Mouse (Mus musculus) megakaryocyte-erythroid progenitor cell, adult 5-6 weeks (primary cell): ENCODE measurements around the gene Fgfr2. TPM values are rescaled to one million over a fixed set of nuclear protein-coding genes. Genes with fewer than 3 reads are reported as not detected.

Source experiments
- ATAC-seq: replicated peaks from 2 replicates; pipeline ENCODE4 v1.8.0; 2016; ENCODE audit warnings: mild to moderate bottlenecking, inconsistent platforms; ENCODE audit not compliant: severe bottlenecking, poor library complexity, low FRiP score, low TSS enrichment
- total RNA-seq, 2 experiments: library from RNA; stranded (forward) in 1 of 2; stranded (reverse) in 1 of 2; fragments of 200-1000, 215-1000 nt in 1 of 2; fragments of >200 nt in 1 of 2; fragmentation: Nextera tagmentation in 1 of 2; gene quantifications; 2 replicates each; pipeline ENCODE4 v1.2.3; 2014 to 2017

Fgfr2 gene
- total RNA-seq, 2 experiments from 2014 or later: not detected

DNA sequence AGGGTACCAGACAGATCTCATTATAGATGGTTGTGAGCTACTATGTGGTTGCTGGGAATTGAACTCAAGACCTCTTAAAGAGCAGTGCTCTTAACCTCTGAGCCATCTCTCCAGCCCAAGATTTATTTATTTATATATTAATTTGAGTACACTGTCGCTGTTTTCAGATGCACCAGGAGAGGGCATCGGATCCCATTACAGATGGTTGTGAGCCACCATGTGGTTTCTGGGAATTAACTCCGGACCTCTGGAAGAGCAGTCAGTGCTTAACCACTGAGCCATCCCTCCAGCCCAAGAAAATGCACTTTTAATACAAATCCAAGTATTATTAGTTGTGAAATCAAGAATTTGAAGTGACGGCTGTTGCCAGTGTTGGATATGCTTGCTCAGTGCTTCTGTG is 2224.8 kb downstream of the Fgfr2 start:
- no peak for ATAC-seq

DNA sequence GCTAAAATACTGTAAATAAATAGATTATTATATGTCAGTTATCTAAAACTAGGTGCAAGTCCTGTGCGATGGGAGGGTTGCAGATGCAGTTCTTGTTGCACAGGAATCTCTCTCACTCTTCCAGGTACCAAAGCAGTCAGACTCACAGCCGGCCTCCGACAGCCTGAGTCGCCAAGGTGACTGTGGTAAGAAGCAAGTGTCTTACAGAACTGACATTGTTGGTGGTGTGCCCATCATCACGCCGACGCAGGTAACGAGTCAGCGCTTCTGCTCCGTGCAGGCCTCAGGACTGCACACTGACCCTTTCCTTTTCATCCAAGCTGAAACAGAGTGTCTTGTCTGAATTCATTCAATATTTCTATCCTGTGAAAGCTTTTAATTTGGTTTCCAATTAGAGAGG is 2225.9 kb downstream of the Fgfr2 start:
- ATAC-seq: no peak

DNA sequence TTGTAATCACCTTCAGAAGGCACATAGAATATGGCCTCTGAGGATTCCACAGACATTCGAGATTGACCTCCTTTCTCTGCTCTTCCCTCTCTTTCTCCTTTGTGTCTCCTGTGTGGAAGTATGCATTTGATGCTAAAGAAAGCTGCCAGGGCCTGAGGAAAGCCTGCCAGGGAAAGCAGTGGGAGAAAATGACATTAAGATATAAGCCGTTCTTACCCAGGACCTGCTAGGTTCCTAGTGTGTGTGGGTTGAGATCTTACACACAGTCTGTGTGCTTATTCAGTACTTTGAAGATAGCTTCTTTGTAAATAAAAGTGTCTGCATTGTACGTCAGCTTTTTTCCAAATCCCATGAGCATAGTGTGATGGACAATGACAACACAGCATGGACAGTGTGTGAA is 2227.1 kb downstream of the Fgfr2 start:
- ATAC-seq: no peak

DNA sequence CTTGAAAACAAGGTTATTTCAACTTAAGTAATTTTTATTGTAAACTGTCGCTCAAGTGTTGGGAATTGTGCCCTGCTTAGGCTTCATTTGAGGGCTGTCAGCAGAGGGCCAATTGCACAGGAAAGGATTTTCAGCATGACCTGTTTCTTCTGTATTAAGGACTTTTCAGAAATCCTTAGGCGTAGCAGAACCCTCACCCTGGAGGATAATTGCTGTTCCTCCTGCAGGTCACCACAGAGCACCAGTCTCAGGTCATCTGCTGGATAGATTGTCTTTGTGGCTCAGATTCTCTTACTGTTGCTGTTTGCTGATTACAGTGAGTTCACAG is 2227.6 kb downstream of the Fgfr2 start:
- no peak for ATAC-seq

DNA sequence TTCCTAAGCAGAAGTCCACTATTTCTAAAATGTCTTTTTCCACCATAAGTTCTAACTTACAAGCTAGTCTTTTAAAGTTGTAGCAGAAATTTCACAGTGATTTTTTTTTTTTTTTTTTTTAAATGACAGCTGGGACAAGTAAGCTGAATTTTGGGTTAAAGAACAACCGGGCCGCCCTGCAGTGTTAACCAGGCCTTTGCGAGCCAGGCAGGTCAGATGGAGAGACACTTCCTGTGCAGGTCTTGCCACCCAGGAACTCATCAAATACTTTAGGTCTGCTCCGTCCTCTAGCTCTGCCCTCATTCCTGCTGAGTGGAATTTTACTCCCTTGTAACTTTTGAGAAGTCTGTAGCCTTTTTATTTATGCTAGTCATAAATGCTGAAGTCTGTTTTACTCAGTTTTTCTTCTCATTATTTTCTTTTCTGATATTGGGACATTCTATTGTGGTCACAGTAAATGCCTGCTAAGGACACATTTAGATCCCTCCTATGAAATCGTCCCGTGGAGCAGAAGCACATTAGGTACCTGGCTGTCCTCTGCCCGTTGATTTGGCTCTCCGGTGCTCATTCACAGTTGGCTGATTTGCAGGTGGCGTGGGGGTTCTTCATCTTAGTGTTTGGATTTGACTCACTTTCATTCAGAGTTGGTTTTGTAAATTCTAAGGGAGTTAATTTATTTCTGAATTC is 2228.1 kb downstream of the Fgfr2 start:
- no peak for ATAC-seq

DNA sequence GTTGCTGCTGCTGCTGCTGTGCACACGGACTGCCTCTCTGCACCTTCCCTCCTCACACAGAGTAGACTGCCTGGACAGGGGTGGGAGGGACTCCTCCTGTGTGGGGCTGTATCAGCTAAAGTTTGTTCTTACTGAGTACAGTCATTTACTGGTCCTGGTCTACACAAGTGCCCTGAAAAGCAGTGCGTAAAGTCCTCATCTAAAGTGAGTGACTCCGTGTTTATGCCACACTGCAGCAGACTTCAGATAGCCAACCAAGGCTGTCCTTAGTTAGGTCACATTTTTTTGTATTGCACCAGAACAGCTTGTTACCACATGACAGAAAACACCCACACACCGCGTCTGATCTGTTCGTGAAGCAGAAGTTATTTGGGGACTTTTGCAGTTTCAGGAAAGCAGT is 2230.2 kb downstream of the Fgfr2 start:
- ATAC-seq: no peak

DNA sequence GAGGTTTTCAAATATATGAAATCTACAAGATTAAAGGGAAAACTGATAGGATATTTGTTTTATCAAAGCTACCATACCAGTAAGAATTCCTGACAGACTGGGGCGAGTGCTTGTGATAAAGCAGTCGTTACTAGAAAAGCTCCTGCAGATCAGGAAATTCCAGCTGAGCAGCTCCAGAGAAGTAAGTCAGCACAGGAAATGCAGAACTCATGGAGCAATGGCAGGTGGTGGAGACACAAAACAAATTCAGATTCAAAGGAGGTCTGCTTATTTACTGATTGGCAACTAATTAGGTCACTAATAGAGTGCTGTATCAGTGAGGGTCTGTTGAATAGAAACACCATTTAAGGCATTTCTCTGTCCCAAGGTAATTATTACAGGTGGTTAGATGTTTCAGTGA is 2232.3 kb downstream of the Fgfr2 start:
- no peak for ATAC-seq

DNA sequence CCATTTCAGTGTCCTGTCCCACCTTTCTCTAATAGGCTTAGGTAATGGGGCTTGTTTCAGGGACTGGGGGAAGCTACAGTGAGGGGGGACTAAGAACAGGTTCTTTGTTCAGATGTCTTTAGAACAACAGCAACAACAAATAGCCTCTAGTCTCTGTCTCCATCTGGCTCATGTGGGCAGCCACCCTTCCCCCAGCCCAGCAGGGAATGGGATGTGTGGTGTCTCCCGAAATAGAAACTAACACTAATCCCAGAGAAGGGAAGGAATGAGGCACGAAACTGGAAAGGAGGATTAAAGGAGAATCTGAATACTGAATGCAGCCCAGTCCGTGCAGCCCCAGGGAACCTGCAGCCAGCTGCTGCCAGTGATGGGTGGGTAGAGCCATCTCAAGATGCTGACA is 2235.2 kb downstream of the Fgfr2 start:
- no peak for ATAC-seq

DNA sequence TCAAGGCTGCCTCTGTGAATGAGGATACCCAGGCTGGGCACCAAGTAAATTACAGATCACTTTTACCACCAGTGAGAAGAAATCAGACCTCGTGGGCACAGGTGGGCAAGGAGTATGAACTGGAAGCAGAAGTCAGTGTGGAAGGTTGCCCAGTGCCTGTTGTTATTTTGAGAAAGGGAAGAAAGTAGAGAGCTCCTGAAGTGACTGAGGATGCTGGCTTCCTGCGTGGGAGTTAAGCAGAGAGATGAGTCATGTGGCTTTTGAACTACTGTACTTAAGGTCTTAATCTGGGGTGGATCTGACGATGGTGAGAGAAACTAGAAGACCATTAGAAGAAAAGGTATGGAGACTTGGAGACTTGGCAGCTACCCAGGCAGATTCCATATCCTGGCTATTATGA is 2236.9 kb downstream of the Fgfr2 start:
- no peak for ATAC-seq

DNA sequence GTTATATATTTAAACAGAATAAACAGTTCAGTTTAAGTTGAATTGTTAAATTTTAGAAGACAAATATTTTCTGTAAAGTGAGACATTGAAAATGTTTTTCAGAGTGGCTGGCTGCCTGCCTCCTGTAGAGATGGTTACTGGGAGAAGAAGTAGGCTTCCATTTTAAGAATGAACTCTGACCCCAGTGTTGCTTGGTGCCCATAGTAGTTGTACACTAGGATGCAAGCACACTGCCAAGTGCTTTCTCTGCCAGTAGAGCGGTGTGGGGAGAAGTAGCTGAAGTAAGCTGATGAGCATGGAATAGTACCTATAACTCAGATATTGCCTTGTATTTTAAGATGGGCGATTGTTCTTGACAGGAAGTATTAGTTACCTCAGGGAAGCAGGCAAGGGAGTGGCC is 2239.0 kb downstream of the Fgfr2 start:
- ATAC-seq: no peak

DNA sequence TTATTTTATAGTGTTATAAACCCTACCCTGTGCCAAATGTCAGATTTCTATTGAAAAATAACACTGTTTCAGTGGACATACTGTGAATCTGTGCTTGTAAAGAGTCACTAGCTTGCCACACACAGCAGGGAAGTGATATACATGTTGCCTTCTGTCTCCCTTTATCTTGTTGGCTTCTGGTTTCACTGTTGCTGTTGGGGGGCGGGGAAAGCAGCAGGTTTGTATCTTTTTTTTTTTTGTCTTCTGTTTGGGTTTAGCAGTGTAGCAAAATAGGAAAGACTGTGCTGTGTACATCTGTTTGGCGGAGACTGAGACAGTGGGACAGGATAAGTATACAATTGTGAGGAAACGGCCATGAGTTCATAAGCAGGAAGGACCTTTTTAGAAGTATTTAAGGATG is 2255.9 kb downstream of the Fgfr2 start:
- ATAC-seq: no peak

DNA sequence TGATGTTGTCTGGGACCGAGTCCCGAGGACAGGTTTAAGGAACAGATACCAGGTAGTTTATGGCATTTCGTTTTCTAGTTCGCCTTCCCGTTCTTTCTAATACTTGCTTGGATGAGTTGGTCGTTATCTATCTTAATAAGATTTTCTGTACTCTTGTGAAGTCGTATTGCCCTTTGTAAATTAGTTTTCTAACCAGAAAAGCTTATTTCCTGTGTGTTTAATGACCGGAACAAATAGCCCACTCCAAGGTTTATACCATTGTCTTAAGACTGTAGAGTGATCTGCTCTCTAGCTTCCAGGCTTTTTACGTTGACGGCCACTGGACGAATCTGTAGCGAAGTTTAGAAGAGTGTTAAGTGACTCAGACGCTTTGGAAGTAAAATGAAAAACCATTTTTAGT is 2256.5 kb downstream of the Fgfr2 start:
- no peak for ATAC-seq

DNA sequence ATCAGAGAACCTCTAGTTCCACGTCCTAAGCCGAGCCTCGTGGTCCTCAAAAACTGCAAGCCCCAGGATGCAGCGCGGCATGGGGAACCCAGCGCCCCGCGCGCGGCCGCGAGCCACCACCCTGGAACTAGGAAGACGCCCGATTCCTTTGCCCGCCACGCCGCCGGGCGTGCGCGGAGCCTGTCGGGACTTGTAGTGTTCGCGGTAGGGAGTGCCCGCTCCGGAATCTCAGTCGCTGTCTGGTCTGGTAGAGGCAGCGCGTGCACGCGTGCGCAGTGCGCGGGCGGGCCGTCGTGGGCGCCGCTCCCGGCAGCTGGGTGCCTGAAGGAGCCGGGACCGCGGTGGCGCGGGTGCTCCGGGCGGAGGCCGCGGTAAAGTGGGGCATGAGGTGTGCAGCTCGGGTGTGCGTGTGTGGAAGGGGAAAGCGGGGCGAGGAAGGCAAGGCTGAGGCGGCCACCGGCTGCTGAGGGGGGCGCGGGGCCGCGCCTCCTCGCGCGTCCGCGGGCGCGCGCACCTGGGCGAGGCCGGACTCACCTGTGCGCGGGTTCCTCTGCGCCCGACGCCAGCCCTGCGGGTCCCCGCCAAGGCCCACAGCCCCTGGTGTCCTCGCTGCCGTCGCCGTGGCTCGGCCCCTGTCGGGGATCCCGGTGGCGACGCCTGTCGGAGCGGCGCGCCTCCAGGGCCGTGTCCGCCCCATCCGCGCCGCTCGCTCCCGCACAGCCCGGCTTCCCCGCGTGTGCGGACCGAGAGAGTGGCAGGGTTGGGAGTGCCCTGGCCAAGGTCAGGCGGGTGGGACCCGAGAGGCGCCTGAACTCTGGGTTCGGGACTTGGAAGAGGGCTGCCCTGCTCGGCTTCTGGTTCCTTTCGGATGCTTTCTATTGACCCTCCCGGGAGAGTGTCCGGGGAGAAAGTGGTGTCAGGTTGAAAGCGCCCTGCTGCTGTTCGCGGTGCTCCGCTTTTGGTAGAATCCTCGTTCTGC is 2257.2 kb downstream of the Fgfr2 start, which contains the start of gene Plekha1:
Plekha1 (plus strand) TSS at position 144 of the 979 bp plus-strand sequence.
- ATAC-seq: peak; percentile 99

DNA sequence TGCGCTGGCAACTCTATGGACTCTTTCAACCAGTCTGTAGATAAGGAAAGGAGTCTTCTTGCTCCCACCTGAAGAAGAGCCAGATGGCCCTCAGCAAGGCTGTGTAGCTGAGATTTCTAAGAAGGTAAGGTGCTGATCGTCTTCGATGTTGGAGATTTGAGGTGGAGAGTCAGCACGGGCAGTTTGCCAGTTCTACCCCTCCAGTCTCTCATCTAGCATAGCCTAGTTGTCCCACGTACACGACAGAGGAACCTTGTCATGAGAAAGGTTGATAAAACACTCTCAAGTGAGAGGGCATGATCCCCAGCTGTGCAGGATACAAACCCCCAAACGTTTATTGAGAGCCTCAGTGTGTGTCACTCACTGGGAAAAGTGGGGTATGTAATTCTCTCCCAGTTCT is 2258.4 kb downstream of the Fgfr2 start:
- ATAC-seq: no peak

DNA sequence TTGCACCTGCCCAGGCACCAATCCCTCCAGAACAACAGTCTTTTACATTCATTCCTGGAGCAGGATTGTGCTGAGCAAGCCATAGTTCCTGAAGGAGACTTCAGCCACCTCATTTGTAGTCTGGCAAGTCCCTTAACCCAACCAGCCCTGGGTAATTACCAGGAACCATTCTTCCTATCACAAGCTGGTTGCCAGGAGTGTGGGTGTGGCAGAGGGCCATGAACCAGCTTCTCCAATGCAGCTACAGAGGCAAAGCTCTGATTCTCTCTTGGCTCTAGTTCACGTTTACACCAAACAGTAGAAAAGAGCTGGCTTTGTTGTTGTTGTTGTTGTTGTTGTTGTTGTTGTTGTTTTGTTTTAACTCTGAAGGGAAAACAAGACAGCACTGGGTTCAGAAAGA is 2260.6 kb downstream of the Fgfr2 start:
- ATAC-seq: no peak

DNA sequence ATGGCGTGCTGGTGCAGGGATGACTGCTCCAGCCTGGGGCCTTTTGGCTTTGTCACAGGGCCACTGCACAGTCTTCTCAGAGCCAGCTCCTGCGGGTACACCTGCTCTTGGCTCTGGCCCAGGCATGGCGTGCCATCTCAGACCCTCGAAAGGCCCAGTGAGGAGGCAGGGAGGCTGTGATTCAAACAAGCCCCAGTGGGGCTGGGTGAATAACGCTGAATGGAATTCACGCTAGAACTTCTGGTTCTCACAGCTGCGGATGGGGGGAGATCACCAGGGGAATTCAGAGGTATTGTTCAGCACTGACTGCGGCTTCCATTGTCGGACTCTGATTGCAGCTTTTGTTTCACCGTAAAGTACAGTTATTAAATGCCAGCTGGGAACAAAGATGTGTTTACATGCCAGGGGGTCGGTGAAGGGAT is 2262.4 kb downstream of the Fgfr2 start:
- no peak for ATAC-seq

DNA sequence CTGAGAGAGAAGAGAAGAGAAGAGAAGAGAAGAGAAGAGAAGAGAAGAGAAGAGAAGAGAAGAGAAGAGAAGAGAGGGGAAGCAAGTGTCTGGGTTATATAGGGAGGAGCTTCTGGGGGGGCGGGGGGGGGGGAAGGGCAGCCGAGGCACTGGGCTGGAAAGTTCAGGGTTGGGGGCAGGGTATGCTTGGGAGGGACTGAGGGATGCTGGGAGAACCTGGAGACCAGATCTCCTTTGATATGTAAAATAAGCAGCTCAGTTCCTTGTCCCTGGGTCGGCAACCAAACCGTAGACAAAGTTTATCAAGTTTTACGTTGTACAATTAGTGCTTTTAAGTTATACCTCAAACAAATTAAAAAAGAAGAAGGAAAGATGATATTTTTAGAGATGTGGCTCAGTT is 2263.2 kb downstream of the Fgfr2 start:
- no peak for ATAC-seq

DNA sequence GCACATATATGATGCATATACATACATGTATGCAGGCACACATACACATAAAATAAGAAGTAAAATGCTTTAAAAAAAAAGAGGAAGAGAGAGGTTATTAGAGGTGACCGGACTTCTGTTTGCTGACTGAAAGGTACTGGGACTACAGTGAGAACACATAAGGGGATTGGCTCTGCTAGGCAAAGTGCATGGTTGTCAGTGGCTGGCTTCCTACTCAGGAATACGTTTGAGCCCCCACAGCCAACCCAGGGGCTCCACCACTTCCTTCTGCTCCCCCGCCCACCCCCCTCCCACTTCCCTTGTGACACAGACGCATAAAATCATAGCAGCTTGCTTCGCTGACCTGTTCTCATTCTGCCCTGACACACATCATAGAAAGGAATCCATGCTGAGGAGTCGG is 2265.2 kb downstream of the Fgfr2 start:
- no peak for ATAC-seq

DNA sequence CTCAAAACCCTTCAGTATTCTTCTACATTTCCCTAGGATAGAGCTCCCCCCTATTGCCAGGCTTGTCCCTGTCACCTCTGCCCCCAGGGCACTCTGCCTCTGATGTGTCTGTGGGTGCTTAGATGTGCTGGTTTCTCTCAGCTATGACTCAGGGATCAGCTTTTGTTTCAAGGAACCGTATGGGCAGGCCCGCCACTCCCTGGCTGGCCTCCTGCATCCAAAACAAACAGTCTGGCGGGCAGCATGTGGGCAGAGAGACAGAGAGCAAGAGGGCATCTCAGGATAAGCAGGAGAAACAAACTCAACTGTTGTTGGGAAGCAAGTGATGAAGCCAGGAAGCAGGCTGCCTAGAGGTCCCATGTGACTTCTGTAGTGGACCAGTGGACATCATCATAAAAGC is 2267.5 kb downstream of the Fgfr2 start:
- ATAC-seq: no peak

DNA sequence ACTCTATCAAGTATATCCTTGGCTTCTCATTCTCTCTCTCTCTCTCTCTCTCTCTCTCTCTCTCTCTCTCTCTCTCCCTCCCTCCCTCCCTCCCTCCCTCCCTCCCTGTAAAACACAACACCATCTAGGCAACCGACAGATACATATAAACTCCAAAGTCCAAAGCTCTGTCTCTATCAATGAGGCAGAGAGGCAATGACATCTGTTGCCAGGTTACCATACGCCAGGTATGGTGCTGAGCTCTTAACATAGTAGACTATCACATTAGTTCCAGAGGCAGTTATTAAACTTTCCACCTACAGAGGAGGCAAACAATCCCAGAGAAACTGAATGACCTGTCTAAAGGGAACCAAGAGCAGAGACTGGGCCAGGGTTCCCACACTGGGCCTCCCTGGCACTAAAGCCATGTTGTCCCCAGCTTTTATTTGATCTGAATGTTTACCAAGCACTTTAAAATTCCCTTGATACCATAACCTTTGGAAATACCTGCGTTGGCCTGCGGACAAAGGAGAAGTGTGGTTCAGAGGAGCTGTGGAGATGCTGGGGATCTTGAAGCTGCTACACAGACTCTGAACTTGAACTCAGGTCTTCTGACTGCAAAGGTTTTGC is 2268.4 kb downstream of the Fgfr2 start:
- ATAC-seq: no peak
